Comparison of ENCODE assay signal across 17 mouse cellular contexts in the genomic region with DNA sequence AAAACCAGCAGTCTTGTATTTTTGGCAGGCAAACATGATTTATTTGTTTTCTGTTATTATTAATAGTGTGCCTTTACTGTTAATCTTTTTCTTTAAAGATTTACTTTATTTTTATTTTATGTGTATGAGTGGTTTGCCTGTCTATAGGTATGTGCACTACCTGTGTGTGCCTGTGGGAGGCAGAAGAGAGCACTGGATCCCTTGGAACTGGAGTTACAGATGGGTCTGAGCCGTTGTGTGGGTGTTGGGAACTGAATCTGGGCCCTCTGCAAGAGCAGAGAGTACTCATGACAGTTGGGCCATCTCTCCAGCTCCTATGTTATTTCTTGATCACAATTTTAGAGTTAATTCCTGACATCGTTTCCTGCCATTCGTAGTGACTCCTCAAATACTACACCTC.
DNase-seq lines count a peak whose midpoint lies in the region; ATAC-seq and TF ChIP-seq lines count a peak whose summit lies in the region.
"Had no signal": no experiment of that assay in that cellular context is flagged by ENCODE, and none has a peak within 500 bp of the region (broad histone marks: within the 10 kb centered on the region; RNA-seq: fewer than 3 reads in every experiment).

No protein-coding gene starts in this region.

- H3K9ac ChIP-seq in hindbrain, postnatal 0 days (replicated peaks; ENCODE audit: low read length): no peak overlapping the region
- H3K9ac ChIP-seq in hindbrain, embryonic 14.5 days: no peak overlapping the region
- no peak overlapping the region for H3K9ac ChIP-seq in midbrain, postnatal 0 days (replicated peaks; ENCODE audit: low read length, poor library complexity, severe bottlenecking)
- H3K9ac ChIP-seq in midbrain, embryonic 11.5 days (ENCODE audit: low read length): no peak overlapping the region
- no peak overlapping the region for H3K9ac ChIP-seq in stomach, postnatal 0 days (ENCODE audit: low read length)
- H3K9ac ChIP-seq: hindbrain, embryonic 15.5 days; kidney, embryonic 15.5 days; lung, embryonic 15.5 days; neural tube, embryonic 15.5 days had no signal

- no peaks in the 10 kb centered on the region for H3K27me3 ChIP-seq in hindbrain, postnatal 0 days (ENCODE audit: insufficient read depth, low read length)
- H3K27me3 ChIP-seq in hindbrain, embryonic 14.5 days (ENCODE audit: control insufficient read depth, insufficient read depth, low read length): no peaks in the 10 kb centered on the region
- no peaks in the 10 kb centered on the region for H3K27me3 ChIP-seq in midbrain, postnatal 0 days (ENCODE audit: insufficient read depth, low read length)
- H3K27me3 ChIP-seq in midbrain, embryonic 11.5 days (ENCODE audit: control insufficient read depth, insufficient read depth, low read length): no peaks in the 10 kb centered on the region
- no peaks in the 10 kb centered on the region for H3K27me3 ChIP-seq in Patski
- no peaks in the 10 kb centered on the region for H3K27me3 ChIP-seq in stomach, postnatal 0 days (ENCODE audit: control insufficient read depth, insufficient read depth, low read length)
- H3K27me3 ChIP-seq: hindbrain, embryonic 15.5 days; kidney, embryonic 15.5 days; lung, embryonic 15.5 days; megakaryocyte, embryonic 14.5 days; neural tube, embryonic 15.5 days had no signal

- H3K4me1 ChIP-seq in hindbrain, postnatal 0 days (ENCODE audit: insufficient read depth, low read length): no peaks in the 10 kb centered on the region
- no peaks in the 10 kb centered on the region for H3K4me1 ChIP-seq in hindbrain, embryonic 14.5 days (replicated peaks; ENCODE audit: control insufficient read depth, insufficient read depth, low read length)
- H3K4me1 ChIP-seq in midbrain, postnatal 0 days (ENCODE audit: insufficient read depth, low read length): no peaks in the 10 kb centered on the region
- no peaks in the 10 kb centered on the region for H3K4me1 ChIP-seq in midbrain, embryonic 11.5 days (ENCODE audit: control insufficient read depth, insufficient read depth, low read length)
- H3K4me1 ChIP-seq in stomach, postnatal 0 days (replicated peaks; ENCODE audit: control insufficient read depth, insufficient read depth): no peaks in the 10 kb centered on the region
- H3K4me1 ChIP-seq: hindbrain, embryonic 15.5 days; kidney, embryonic 15.5 days; neural tube, embryonic 15.5 days had no signal

- H3K4me3 ChIP-seq in hindbrain, postnatal 0 days (ENCODE audit: low read length): no peak overlapping the region
- no peak overlapping the region for H3K4me3 ChIP-seq in hindbrain, embryonic 14.5 days (replicated peaks; ENCODE audit: low read length)
- no peak overlapping the region for H3K4me3 ChIP-seq in midbrain, postnatal 0 days (ENCODE audit: low read depth, low read length)
- no peak overlapping the region for H3K4me3 ChIP-seq in midbrain, embryonic 11.5 days (ENCODE audit: low read depth, low read length)
- no peak overlapping the region for H3K4me3 ChIP-seq in stomach, postnatal 0 days (ENCODE audit: low read depth, low read length)
- H3K4me3 ChIP-seq: hindbrain, embryonic 15.5 days; kidney, embryonic 15.5 days; lung, embryonic 15.5 days; megakaryocyte, embryonic 14.5 days; neural tube, embryonic 15.5 days had no signal

- TF ChIP-seq CTCF in hindbrain, postnatal 0 days (IDR thresholded peaks at IDR 0.05; ENCODE audit: low read depth): peak; percentile 39; the same call in 1 of the 2 replicates
- peak; percentile 42; the same call in 1 of the 2 replicates for TF ChIP-seq CTCF in midbrain, postnatal 0 days (IDR thresholded peaks at IDR 0.05)
- peak; percentile 69 for TF ChIP-seq CTCF in Patski (IDR thresholded peaks at IDR 0.05)
- TF ChIP-seq CTCF in stomach, postnatal 0 days (IDR thresholded peaks at IDR 0.05; ENCODE audit: low read depth): peak; percentile 56

- ATAC-seq in hindbrain, postnatal 0 days: no peak
- ATAC-seq in hindbrain, embryonic 14.5 days (ENCODE audit: low FRiP score): no peak
- no peak for ATAC-seq in midbrain, postnatal 0 days (ENCODE audit: low FRiP score)
- no peak for ATAC-seq in midbrain, embryonic 11.5 days (ENCODE audit: low FRiP score)
- no peak for ATAC-seq in Patski
- no peak for ATAC-seq in stomach, postnatal 0 days (ENCODE audit: low FRiP score, low TSS enrichment)
- no peak for ATAC-seq in activated CD4-positive, CD25-positive, alpha-beta regulatory T cell, adult 4 months
- ATAC-seq: CD4-positive, CD25-positive, alpha-beta regulatory T cell, adult 4 months had no signal

- CTCF ChIA-PET in Patski (lab: Charles Lee): interaction anchor here (0.9 to 1.4 kb wide), 4 partner anchors 9 to 49 kb away, joined by 3 to 5 read pairs (median 4); no protein-coding TSS in a partner anchor

- no peak overlapping the region for H3K4me2 ChIP-seq in hindbrain, postnatal 0 days (ENCODE audit: low read depth, low read length)
- no peak overlapping the region for H3K4me2 ChIP-seq in hindbrain, embryonic 14.5 days (replicated peaks)
- no peak overlapping the region for H3K4me2 ChIP-seq in midbrain, postnatal 0 days (ENCODE audit: low read depth, low read length, poor library complexity, severe bottlenecking)
- no peak overlapping the region for H3K4me2 ChIP-seq in midbrain, embryonic 11.5 days
- H3K4me2 ChIP-seq in stomach, postnatal 0 days (replicated peaks; ENCODE audit: low read depth): no peak overlapping the region
- H3K4me2 ChIP-seq: hindbrain, embryonic 15.5 days; kidney, embryonic 15.5 days; lung, embryonic 15.5 days; neural tube, embryonic 15.5 days had no signal

- no peak for TF ChIP-seq EP300 in stomach, postnatal 0 days (optimal IDR thresholded peaks at IDR 0.05)

- WGBS in hindbrain, postnatal 0 days: 93% methylated on average over 3 of the region's 3 CpGs
- 92% methylated on average over 3 of the region's 3 CpGs for WGBS in hindbrain, embryonic 14.5 days
- WGBS in midbrain, postnatal 0 days: 92% methylated on average over 3 of the region's 3 CpGs
- WGBS in midbrain, embryonic 11.5 days: 86% methylated on average over 3 of the region's 3 CpGs
- 81% methylated on average over 3 of the region's 3 CpGs for WGBS in stomach, postnatal 0 days

- H3K27ac ChIP-seq in hindbrain, postnatal 0 days: no peak overlapping the region
- no peak overlapping the region for H3K27ac ChIP-seq in hindbrain, embryonic 14.5 days
- no peak overlapping the region for H3K27ac ChIP-seq in midbrain, postnatal 0 days (ENCODE audit: low read depth, low read length)
- no peak overlapping the region for H3K27ac ChIP-seq in midbrain, embryonic 11.5 days (ENCODE audit: low read depth, low read length)
- no peak overlapping the region for H3K27ac ChIP-seq in stomach, postnatal 0 days (replicated peaks)
- H3K27ac ChIP-seq: hindbrain, embryonic 15.5 days; kidney, embryonic 15.5 days; lung, embryonic 15.5 days; neural tube, embryonic 15.5 days had no signal

- H3K36me3 ChIP-seq in hindbrain, postnatal 0 days (ENCODE audit: insufficient read depth, low read length): no peaks in the 10 kb centered on the region
- no peaks in the 10 kb centered on the region for H3K36me3 ChIP-seq in hindbrain, embryonic 14.5 days (replicated peaks; ENCODE audit: control insufficient read depth, insufficient read depth)
- H3K36me3 ChIP-seq in midbrain, postnatal 0 days (ENCODE audit: insufficient read depth, low read length): no peaks in the 10 kb centered on the region
- no peaks in the 10 kb centered on the region for H3K36me3 ChIP-seq in midbrain, embryonic 11.5 days (ENCODE audit: control insufficient read depth, insufficient read depth, low read length)
- no peaks in the 10 kb centered on the region for H3K36me3 ChIP-seq in stomach, postnatal 0 days (ENCODE audit: control insufficient read depth, insufficient read depth, low read length)
- H3K36me3 ChIP-seq: hindbrain, embryonic 15.5 days; kidney, embryonic 15.5 days; lung, embryonic 15.5 days; neural tube, embryonic 15.5 days had no signal

- DNase-seq in hindbrain, postnatal 0 days (ENCODE audit: low spot score): no peak
- no peak for DNase-seq in hindbrain, embryonic 14.5 days (ENCODE audit: low spot score)
- no peak for DNase-seq in midbrain, postnatal 0 days (ENCODE audit: low spot score)
- no peak for DNase-seq in midbrain, embryonic 11.5 days (ENCODE audit: low spot score, missing footprints)
- DNase-seq in Patski (ENCODE audit: low read depth, low spot score): no peak
- DNase-seq in stomach, postnatal 0 days (ENCODE audit: low spot score): no peak
- no peak for DNase-seq in heart, adult 9 months (ENCODE audit: low spot score in 2 of 2)
- DNase-seq: cerebellum, adult 18-20 months; gastrocnemius, postnatal 36 days; retina, postnatal 1 day had no signal

- no peaks in the 10 kb centered on the region for H3K9me3 ChIP-seq in hindbrain, postnatal 0 days (ENCODE audit: low read length)
- no peaks in the 10 kb centered on the region for H3K9me3 ChIP-seq in hindbrain, embryonic 14.5 days (ENCODE audit: control insufficient read depth, low read length)
- H3K9me3 ChIP-seq in midbrain, postnatal 0 days (ENCODE audit: low read length): no peaks in the 10 kb centered on the region
- H3K9me3 ChIP-seq in midbrain, embryonic 11.5 days (ENCODE audit: control insufficient read depth, low read length): no peaks in the 10 kb centered on the region
- no peaks in the 10 kb centered on the region for H3K9me3 ChIP-seq in stomach, postnatal 0 days (ENCODE audit: control insufficient read depth, low read length)
- H3K9me3 ChIP-seq: hindbrain, embryonic 15.5 days; kidney, embryonic 15.5 days; lung, embryonic 15.5 days; megakaryocyte, embryonic 14.5 days; neural tube, embryonic 15.5 days had no signal

- POLR2A ChIA-PET in Patski (lab: Charles Lee): no interaction called here

- in situ Hi-C loops in Patski (cut with MboI; ENCODE audit: low pct_unique_long_range_greater_than_20kb): no loop called here
